Mouse (Mus musculus) megakaryocyte-erythroid progenitor cell, adult 5-6 weeks (primary cell): ENCODE measurements around the gene Dcaf11. TPM values are rescaled to one million over a fixed set of nuclear protein-coding genes. Genes with fewer than 3 reads are reported as not detected.

Experiments used
- ATAC-seq: replicated peaks from 2 replicates; pipeline ENCODE4 v1.8.0; 2016; ENCODE audit warnings: mild to moderate bottlenecking, inconsistent platforms; ENCODE audit not compliant: severe bottlenecking, poor library complexity, low FRiP score, low TSS enrichment
- total RNA-seq, 2 experiments: library from RNA; stranded (forward) in 1 of 2; stranded (reverse) in 1 of 2; fragments of 200-1000, 215-1000 nt in 1 of 2; fragments of >200 nt in 1 of 2; fragmentation: Nextera tagmentation in 1 of 2; gene quantifications; 2 replicates each; pipeline ENCODE4 v1.2.3; 2014 to 2017

The Dcaf11 gene
- total RNA-seq, 2 experiments from 2014 or later: 41.6 to 115 TPM

DNA sequence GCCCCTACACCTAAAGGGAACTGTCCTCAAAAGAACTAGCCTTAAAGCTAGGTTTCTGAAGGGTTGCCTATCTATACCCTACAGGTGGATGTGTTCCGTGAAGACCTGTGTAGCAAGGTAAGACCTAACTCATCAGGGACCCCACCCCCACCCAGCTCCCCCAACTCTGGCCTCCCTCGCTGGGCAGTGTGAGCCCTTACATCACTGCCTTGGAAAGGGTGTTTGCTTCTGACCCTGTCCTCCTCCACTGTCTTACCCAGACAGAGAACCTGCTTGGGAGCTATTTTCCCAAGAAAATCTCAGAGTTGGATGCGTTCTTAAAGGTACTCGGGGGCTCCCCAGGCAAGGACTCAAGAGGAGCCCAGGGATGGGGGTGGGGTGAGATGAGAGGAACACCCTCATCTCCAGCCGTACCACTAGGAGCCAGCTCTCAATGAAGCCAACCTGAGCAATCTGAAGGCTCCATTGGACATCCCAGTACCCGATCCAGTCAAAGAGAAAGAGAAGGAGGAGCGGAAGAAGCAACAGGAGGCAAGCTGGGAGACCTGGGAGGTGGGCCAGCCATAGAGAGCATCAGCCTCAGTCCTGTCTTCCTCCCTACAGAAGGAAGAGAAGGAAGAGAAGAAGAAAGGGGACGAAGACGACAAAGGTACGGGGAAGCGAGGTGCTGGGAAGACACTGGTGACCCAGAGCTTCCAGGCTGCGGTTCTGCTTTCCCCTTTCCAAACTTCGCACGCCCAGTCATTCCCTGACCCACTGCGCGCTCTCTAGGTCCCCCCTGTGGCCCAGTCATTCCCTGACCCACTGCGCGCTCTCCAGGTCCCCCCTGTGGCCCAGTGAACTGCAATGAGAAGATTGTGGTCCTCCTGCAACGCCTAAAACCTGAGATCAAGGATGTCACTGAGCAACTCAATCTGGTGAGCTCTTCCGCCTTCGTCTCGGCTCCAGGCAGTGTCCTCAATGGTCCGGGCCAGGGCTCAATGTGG, 20.0 kb downstream of the Dcaf11 start:
- ATAC-seq: no peak

DNA sequence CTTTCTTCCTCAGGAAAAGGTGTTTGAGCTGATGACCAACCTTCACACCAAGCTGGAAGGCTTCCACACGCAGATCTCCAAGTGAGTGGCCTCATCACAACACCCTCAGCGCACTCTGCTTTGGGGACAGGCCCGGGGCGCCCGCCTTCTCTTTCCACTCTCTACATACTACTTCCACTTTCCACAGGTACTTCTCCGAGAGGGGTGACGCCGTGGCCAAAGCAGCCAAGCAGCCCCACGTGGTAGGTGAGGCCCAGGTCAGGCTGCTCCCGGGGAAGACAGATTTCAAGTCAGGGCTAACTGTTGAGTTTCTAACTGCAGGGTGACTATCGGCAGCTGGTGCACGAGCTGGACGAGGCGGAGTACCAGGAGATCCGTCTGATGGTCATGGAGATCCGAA, 20.9 kb downstream of the Dcaf11 start:
- ATAC-seq: no peak

DNA sequence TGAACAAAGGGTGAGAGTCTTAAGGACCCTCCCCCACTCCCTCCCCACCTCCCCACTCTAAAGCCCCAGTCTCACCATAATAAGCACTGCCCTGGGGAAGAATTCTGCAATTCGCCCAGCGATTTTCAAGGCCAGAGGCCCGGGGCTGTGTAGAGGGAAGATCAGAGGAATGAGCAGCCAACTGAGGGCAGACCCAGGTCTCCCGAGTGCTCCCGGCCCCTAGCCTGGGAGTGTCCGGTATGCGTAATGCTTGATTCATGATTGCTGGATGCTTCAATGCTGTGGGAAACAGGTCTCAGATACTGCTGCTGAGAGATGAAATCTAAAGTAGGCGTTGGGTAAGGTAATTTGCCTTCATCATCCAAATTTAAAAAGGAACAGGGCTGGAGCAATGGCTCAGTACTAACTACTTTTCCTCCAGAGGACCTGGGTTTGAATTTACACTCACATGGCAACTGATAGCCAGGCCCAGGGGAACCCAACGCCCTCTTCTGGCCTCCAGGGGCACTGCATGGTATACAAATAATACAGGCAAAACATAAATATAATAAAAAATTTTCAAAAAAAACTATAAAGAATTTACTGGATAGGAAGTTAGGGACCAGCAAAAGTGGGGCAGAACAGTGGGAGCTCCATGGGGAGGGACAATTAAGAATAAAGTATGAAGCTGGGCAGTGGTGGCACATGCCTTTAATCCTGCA, 22.3 kb downstream of the Dcaf11 start:
- no peak for ATAC-seq

DNA sequence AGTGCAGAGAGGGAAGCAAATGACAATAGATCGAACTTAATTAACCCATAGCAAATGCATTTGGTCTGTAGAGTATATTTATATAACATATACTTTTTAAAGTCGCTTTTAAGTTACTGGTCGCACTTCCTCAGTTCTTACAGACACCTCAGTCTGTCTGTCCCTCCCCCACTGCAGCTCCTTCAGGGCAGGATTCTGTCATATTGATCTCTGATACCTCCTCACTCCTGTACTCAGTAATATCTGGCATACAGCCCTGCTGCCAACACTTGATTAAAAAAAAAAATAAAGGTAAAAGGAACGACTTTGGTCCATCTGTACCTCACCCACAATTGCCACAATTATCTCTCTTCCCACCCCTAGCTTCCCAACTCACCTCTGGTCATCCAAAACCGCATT, 24.5 kb downstream of the Dcaf11 start:
- ATAC-seq: no peak

DNA sequence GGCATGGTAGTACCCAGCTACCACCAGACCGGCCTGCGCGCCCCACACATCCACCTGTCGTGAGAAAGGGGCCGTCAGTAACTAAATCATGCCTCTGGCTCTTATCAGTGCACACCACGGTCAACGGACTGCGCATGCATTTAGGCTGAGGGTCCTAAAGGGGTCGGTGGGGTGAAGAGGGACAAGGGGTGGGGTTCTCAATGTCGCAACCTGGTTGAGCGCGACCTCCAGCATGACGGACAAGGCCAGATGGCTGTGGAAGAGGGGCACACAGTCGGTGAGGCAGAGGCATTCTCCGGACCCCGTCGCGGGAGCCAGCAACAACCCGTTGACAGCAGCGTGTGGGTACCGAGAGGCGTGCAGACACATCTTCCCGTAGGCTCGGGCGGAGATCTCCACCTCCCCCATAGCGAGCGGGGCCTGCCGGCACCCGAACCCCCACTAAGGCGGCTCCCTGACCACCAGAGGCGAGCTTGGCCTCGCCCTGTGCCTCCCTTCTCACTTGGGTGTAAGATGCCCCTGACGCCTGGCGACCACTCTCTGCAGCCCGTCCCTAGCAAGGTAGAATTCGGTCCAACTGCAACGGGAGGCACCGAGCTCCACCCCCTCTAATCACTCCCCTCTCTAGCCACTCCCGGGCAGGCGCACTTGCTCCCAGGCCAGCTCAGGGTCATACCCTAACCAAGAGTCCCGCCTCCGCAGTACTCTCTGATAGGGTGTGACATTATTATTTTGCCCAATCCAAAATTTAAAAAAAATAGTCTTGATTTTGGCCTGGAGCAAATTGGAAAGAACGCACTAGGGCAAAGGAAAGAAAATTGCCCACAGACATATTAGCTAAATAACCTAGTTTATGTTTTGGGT, 25.1 kb downstream of the Dcaf11 start, which contains the start of gene Emc9:
Gene Emc9, minus strand, starts transcription at position 601 of the 864 bp plus-strand sequence.
- ATAC-seq: peak; percentile 85

DNA sequence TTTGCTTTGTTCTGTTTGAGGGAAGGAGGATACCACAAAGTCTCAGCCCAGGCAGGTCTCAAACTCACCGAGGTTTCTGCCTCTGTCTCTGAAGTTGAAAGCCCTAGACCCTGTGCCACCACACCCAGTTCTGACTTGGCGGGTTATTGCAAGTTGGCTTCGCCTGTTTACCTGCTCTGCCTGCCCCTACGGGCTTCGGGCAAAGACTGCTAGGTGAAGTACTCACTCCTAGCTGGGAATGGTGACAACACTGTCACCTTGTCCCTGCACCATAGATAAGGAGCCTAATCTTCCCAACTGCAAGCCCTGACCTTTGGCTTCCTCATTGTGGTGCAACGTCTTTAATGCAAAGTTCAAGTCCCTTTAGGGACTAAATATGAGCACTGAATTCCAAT, 25.8 kb downstream of the Dcaf11 start:
- ATAC-seq: peak; percentile 12

DNA sequence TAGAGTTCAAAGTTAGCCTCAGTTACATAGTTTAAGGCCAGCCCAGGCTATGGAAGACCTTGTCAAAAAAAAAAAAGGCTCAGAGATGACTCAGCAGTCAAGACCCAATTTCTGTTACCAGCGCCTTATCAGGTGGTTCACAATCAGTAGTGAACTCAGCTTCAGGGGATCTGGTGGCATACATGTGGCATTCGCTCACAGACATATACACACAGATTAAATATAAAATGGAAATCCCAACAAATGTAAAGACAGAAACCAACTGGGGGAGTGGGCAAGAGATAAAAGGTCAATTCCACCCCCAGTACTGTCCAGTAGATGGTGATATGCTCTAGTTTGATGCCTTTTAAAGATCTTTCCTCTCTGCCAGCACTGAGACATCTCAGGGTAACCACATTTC, 26.3 kb downstream of the Dcaf11 start:
- peak; percentile 50 for ATAC-seq

DNA sequence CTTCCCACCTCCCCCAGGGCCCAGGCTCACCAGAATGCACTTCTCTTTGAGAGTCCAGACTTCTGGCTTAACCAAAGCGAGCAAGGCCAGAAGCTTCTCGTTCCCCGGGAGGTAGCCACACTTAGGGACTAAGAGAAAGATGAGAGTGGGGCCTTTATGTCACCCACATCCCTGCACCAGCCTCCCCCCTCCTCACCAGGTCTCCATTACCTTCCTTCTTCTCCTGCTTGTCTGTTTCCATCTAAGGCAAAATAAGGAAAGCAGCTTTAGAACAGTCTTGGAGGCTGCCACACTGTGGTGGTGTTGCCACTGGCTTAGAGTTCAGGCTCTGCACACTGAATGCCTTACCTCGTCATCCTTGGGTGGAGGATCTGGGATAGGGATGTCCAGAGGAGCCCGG, 29.5 kb downstream of the Dcaf11 start:
- ATAC-seq: no peak

DNA sequence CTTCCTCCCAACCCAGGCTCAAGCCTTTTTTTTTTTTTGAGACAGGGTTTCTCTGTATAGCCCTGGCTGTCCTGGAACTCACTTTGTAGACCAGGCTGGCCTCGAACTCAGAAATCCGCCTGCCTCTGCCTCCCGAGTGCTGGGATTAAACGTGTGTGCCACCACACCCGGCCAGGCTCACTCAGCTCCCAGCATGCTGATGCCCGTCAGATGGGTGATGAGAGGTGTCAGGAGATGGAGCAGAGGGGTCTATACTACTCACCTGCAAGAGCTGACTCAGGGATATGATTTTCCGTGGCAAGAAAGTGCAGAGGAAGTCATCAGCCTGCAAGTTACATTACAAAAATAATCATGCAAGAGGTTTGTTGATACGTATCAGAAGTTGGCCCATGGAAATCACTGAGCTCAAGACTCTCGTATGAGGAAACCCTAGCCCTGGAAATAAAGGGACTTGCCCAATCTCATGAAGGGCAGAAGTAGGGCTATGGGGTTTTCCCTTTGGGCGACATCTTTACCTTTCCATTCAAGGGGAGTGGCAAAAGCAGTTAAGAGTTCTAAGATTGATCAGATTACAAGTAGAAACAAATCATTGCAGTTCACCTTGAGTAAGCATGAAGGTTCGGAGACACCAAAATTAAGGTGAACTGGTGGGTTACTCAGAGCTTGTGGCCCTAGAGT, 30.1 kb downstream of the Dcaf11 start:
- no peak for ATAC-seq

DNA sequence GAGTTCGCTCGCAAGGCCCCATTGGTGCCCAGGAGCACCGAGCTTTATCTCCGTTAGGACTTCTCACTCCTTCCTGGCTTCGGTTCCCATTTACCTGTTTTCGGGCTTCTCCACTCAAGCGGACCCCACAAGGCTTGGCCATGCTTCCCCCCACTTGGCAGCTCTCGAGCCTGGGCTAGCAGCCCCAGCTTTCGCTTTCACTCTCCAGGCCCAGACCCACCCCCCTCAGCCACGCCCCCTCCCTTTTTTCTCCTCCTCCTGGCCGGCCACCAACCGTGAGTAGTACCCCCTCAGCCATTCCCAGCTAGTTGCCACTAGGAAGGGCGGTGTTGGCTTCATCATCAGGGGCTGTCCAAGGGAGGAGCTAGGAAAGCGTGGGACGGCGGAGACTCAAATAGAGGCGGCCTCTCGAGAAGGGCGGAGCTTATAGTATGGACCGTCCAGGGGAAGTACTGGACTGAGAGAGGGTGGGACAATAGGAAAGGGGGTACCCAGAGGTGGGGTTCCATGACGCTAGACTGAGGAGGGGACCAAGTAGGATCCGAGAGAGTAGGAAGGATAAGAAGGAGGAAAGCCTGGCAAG, 31.0 kb downstream of the Dcaf11 start, which contains the start of gene Psme2:
Gene Psme2, minus strand, starts transcription at position 366 of the 583 bp plus-strand sequence.
- peak; percentile 80 for ATAC-seq

DNA sequence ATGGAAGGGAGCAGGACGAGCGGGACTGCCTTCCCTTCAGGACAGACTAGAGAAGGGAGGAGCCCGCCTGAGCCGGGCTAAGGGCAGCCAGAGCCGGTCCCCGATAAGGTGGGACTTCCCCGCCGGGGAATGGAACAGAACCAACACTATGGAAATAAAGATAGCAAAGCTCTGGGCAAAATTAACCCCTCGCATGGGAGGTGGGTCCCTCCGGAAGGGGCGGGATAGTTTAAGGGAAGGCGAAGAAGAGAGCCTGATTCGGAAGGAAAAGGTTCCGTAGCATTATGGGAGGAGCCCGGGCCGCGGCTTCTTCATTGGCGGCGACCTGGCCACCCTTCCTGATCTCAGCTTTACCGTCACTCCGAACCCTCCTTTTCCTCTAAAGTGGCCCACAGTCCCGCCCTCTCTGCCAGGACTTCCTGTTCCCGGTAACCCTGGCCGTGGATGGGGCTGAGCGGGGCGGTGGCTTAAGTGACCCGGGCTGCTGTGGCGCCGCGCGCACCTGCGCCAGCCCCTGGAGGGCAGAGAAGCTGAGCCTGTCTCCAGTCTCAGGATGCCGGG, 31.6 kb downstream of the Dcaf11 start, which contains the start of gene Rnf31:
Gene Rnf31, plus strand, starts transcription at position 378 of the 561 bp plus-strand sequence.
- ATAC-seq: peak; percentile 86

DNA sequence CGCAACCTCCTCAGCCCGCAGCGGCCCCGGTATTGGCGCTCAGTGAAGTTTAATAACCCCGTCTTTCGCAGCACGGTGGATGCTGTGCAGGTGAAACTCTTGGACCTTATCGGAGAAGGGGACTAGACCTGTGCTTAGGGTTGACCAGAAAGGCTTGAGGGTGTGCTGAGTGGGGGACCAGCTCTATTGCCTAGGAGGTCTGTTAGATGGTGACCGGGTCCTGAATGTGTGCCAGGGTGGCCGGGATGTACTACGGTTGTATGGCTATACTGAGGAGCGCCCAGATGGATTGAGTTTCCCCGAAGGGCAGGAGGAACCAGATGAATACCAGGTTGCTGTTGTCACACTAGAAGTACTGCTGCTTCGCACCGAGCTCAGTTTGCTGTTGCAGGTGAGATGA, 32.4 kb downstream of the Dcaf11 start:
- ATAC-seq: no peak

DNA sequence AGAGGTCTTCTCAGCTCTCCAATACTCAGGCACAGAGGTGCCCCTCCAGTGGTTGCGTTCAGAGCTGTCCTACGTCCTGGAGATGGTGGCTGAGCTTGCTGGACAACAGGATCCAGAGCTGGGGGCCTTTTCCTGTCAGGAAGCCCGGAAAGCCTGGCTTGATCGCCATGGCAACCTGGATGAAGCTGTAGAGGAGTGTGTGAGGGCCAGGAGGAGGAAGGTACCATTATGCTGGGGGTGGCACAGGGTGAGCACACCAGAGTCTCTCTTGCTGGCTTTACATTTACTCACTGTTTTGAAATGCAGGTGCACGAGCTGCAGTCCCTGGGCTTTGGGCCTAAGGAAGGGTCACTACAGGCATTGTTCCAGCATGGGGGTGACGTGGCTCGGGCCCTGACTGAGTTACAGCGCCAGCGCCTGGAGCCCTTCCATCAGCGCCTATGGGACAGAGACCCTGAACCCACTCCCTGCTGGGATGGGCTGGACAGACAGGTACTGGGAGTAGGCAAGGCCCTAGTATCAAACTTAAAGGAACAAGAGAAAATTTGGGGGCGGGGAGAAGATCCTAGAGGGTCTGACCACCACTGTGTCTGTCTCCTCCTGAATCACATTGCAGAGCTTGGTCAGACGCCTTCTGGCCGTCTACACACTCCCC, 36.4 kb downstream of the Dcaf11 start:
- ATAC-seq: no peak

DNA sequence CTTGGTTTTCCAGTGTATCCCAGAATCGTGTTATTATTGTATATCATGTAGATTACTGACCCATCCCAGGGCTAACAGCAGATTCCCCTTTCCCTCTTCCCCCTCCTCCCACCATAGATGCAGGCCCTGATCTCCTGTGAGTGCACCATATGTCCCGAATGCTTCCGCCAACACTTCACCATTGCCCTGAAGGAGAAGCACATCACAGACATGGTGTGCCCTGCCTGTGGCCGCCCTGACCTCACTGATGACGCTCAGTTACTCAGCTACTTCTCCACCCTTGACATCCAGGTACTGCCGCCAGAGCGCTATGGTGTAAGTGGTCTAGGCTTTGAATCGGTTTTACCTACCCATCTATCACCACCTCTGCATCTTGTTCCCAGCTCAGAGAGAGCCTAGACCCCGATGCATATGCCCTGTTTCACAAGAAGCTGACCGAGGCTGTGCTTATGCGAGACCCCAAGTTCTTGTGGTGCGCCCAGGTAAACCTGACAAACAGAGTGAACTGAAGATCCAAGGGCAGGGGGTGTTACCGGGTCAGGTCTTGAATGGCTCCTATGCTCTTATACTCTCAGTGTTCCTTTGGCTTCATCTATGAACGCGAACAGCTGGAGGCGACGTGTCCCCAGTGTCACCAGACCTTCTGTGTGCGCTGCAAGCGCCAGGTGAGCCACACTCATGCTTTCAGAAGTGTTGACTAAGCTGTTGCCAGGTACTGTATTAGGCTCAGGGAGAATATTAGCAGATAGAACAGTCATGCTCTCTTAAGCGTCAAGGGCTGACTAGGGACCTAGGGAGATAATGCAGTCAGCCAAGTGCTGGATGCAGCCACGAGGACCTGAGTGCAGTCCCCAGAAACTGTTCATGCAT, 39.0 kb downstream of the Dcaf11 start:
- no peak for ATAC-seq

DNA sequence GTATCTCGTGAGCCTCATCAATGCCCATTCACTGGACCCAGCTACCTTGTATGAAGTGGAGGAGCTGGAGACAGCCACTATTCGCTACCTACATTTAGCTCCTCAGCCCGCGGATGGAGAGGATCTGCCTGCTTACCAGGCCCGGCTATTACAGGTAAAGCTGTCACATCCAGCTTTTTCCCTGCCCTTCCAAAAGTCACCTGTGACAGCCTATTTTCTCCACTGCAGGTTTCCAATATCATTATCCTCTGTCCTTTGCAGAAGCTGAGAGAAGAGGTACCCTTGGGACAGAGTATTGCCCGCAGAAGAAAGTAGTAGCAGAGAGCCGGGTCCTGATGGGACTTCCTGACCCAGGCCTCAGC, 43.4 kb downstream of the Dcaf11 start, which contains the start of gene Irf9:
Gene Irf9, plus strand, starts transcription at position 301 of the 362 bp plus-strand sequence.
- ATAC-seq: no peak

DNA sequence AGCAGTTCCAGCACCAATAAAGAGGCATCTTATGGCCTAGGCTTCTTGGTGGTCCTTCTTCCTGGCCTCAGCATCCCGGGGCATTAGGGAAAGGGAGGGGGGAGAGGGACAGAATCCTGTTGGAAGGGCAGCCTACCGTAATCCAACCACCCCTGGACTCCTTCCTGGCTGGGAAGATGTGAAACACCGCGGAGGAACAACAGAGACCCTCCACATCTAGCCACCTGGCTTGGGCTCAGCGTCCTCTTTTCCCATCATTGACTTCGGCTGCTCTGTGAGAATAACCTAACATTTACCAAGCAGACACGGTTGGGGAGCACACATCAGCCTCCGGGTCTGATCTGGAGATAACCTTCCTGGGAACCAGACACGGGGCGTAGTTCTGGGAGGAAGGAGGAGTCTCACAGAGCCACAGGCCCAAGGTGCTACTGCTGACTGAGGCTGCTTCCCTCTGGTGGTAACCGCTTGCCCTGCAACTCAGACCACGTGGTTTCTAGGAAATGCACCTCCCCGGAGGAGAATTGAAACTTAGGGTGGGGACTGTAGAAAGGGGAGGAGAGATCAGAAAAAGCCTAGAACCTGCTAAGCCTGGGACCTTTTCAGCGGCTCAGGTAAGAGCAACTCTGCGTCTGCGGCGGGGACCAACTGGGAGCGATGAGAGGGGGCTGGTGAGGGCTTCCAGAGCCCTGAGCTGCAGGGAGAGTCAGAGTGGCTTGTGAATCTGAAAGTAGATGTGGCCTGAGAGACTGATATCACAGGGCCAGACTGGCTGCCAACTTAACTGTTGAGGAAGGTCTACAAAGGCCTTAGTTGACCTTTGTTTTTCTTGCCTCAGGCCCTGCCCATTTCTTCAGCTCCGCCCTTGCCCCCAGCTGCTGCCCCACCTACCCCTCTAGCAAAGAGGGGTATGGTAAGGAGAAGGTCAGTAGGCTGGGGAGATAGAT, 44.1 kb downstream of the Dcaf11 start:
- peak; percentile 90 for ATAC-seq
